Mouse (Mus musculus): ENCODE data around the gene Pdcd1lg2.

- TF ChIP-seq POLR2A (IDR thresholded peaks at IDR 0.05; ENCODE audit: control insufficient read depth, low read depth, low read length) (no peak), CTCF (IDR thresholded peaks at IDR 0.05; ENCODE audit: control insufficient read depth, insufficient read depth, insufficient replicate concordance, low read depth, low read length) (no peak)
These were observed 53.1 kb downstream of the Pdcd1lg2 start for GRCm38 (mm10) chr19:29463645-29464395.

Measured in testis, adult 2 months (tissue).